Mouse (Mus musculus): ENCODE data around the gene Treh. TPM values are rescaled to one million over a fixed set of nuclear protein-coding genes. Genes with fewer than 3 reads are reported as not detected.
"Not testable (repeated sequence)": the region's sequence is repeated elsewhere in the genome, so short reads cannot be mapped to it uniquely, and the experiment has no call there.

Gene Treh
- total RNA-seq (2021), result under 1 TPM in 1 of 2 experiments, not detected in 1; 0.18 TPM
- long read RNA-seq, experiment 1, result 0 reads
- long read RNA-seq, experiment 2, result 0 reads

DNA sequence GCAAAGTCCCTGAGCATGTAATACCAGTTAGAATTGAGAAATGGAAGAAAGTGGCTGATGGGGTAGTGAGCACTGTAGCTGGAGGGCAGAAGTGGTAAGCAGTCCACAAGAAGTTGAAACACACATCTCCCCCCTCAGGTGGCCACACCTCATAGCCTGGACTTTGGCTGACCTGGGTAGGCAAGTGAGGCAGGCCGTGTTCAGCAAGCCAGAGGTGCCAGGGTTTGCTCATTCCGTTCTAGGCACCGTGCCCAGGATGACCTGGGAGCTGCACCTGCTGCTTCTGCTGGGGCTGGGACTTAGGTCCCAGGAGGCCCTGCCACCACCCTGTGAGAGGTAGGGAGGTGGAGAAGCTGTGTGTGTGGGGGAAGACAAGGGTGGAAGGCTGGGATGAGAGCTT, at the start of gene Treh:
Gene Treh, plus strand, starts transcription at position 229 of the 400 bp plus-strand sequence.
- TF ChIP-seq CTCF (conservative IDR thresholded peaks at IDR 0.05), result no peak
- no peak for DNase-seq (ENCODE audit: low spot score in 2 of 2)
- no peak within 1 kb of the TSS for H3K4me3 ChIP-seq
- no peak within 1 kb of the TSS for H3K27ac ChIP-seq

DNA sequence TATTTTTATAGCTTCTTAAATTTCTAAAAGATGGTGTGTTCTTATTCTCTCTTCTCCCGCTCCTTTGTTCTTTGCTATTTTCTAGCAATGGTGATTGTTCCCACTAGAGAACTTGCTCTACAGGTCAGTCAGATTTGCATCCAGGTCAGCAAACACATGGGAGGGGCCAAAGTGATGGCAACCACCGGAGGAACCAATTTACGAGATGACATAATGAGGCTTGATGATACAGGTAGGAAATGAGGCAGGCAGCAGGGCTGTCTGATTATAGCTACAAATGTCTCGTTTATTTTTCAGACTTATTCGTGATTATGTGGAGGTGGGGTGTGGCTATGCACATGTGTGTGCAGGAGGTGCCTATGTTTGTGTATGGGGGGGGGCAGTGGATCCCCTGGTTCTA, 48.6 kb upstream of the Treh start:
- Histone ChIP-seq H3K4me3 (no peak overlapping the region), H3K27ac (no peak overlapping the region)
- DNase-seq (ENCODE audit: low spot score in 2 of 2), result no peak
- TF ChIP-seq CTCF (conservative IDR thresholded peaks at IDR 0.05), result no peak

DNA sequence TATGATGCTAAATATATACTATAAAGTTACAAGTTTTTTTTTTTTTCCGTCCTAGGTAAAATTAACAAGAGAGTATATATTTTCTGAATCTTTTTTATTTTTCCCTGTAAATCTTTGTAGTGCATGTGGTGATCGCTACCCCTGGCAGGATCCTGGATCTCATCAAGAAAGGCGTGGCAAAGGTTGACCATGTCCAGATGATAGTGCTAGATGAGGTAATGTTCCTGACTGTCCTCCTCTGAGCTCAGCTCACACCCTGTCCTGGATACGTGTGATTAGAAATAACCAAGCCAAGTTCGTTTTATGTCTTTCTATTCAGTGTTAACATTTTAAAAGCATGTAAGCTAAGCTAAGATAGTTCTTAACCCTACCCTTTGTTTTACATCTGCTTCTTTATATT, 46.8 kb upstream of the Treh start:
- no peak for DNase-seq (ENCODE audit: low spot score in 2 of 2)
- Histone ChIP-seq H3K27ac (no peak overlapping the region), H3K4me3 (no peak overlapping the region)
- no peak for TF ChIP-seq CTCF (conservative IDR thresholded peaks at IDR 0.05)

- no peak overlapping the region for H3K4me3 ChIP-seq
- peak in 1 of 2 experiments; percentile 43 for DNase-seq (ENCODE audit: low spot score in 2 of 2)
- peak; percentile 57 for TF ChIP-seq CTCF (conservative IDR thresholded peaks at IDR 0.05)
- H3K27ac ChIP-seq, result no peak overlapping the region
Measured at GRCm38 (mm10) chr9:44637551-44638169, 35.4 kb upstream of the Treh start.

DNA sequence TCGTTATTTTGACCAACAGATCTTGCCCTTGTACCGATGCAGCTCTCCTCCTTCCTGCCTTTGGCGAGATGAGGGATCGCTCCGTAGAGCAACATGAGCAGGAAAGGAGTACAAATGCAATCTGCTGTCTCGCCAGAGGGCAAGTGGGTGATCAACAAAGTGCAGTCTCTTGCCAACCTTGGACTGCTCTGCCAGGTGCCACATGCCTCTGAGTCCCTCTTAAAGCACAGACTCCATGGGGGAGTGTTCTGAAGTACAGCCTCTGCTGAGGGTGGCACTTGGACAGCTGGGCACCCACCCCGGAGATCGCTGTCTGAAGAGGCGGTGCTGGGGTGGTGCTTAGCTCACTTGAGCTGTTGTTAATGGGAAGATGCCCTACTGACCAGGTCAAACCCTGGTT, 34.3 kb upstream of the Treh start:
- H3K4me3 ChIP-seq; H3K27ac ChIP-seq; DNase-seq (ENCODE audit: low spot score in 2 of 2): not testable (repeated sequence)

- not testable (repeated sequence) for H3K4me3 ChIP-seq; DNase-seq (ENCODE audit: low spot score in 2 of 2); H3K27ac ChIP-seq
Measured at GRCm38 (mm10) chr9:44640028-44640427, 33.0 kb upstream of the Treh start.

GRCm38 (mm10) chr9:44640646-44641357, 32.2 kb upstream of the Treh start:
- no peak; the same call in 1 of the 2 replicates for TF ChIP-seq CTCF (conservative IDR thresholded peaks at IDR 0.05)
- H3K27ac ChIP-seq, result no peak overlapping the region
- no peak for DNase-seq (ENCODE audit: low spot score in 2 of 2)
- no peak overlapping the region for H3K4me3 ChIP-seq

- no peak for DNase-seq (ENCODE audit: low spot score in 2 of 2)
- Histone ChIP-seq H3K27ac (no peak overlapping the region), H3K4me3 (no peak overlapping the region)
- TF ChIP-seq CTCF (conservative IDR thresholded peaks at IDR 0.05), result no peak
Measured at GRCm38 (mm10) chr9:44641616-44642015, 31.4 kb upstream of the Treh start.

DNA sequence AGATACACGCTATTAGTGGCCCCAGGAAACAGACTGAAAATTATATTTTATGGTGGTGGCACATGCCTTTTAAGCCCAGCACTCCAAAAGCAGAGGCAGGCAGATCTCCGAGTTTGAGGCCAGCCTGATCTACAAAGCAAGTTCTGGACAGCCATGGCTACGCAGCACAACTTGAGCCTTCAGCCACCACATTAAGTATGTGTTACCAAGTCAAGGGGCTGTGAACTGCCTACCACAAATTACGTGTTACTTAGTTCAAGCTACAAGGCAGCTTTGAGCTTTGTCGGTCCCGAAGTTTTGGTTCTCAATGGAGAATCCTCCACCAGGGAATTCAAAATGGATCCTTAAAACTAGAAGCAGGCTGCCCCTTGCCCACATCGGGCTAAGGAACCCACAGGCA, 29.9 kb upstream of the Treh start:
- no peak overlapping the region for H3K4me3 ChIP-seq
- H3K27ac ChIP-seq, result no peak overlapping the region
- DNase-seq (ENCODE audit: low spot score in 2 of 2), result no peak
- TF ChIP-seq CTCF (conservative IDR thresholded peaks at IDR 0.05), result no peak

DNA sequence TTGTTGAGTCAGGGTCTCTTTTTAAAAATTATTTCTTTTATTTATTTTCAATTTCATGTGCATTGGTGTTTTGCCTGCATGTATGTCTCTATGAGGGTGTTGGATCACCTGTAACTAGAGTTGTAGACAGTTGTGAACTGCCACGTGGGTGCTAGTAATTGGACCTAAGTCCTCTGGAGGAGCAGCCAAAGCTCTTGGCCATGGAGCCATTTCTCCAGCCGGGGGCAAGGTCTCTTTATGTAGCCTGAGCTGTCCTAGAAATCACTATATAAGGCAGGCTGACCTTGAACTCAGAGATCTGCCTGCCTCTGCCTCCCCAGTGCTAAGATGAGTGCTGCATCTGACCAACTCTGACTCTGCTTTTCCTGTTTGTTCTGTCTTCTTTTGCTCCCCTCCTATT, 28.8 kb upstream of the Treh start:
- DNase-seq (ENCODE audit: low spot score in 2 of 2), result no peak
- H3K27ac ChIP-seq, result no peak overlapping the region
- TF ChIP-seq CTCF (conservative IDR thresholded peaks at IDR 0.05), result no peak
- H3K4me3 ChIP-seq, result no peak overlapping the region

DNA sequence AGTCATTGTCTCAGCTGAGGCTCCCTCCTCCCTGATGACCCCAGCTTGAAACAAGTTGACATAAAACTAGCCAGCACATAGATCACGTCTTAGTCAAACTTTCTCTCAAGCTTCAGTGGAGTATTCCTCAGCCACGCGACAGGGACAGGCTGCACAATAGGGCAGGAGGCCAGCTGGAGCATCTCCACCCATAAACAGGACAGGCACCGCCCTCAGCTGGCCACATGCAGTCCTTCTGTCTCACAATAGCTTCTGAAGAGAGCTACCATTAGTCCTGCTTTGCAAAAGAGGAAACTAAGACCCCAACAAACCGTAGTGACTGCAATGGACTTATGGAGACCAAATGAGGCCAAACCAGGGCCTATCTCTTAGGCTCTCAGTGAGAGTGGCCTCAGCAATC, 27.6 kb upstream of the Treh start:
- no peak for DNase-seq (ENCODE audit: low spot score in 2 of 2)
- H3K27ac ChIP-seq, result no peak overlapping the region
- no peak overlapping the region for H3K4me3 ChIP-seq
- peak; percentile 32 for TF ChIP-seq CTCF (conservative IDR thresholded peaks at IDR 0.05)

GRCm38 (mm10) chr9:44645924-44646323, 27.1 kb upstream of the Treh start:
- DNase-seq (ENCODE audit: low spot score in 2 of 2), result no peak
- no peak overlapping the region for H3K27ac ChIP-seq
- H3K4me3 ChIP-seq, result no peak overlapping the region
- TF ChIP-seq CTCF (conservative IDR thresholded peaks at IDR 0.05), result no peak

DNA sequence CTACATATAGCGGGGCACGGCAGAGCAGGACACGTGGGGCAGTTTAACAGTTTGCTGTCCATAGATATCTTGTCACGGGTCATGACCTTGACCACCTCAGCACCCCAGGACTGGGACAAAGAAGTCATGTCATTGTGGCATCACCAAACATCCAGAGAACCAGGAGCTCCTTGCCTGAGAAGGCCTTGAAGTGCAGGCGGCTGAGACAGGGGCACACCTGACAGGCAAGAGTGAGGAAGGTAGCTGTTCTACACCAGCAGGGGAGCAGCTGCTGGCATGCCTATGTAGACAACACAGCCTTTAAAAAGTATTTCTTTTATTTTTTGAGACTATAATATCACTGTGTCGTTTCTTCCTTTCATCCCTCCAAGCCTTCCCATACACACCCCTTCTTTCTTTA, 26.7 kb upstream of the Treh start:
- no peak overlapping the region for H3K27ac ChIP-seq
- no peak for TF ChIP-seq CTCF (conservative IDR thresholded peaks at IDR 0.05)
- H3K4me3 ChIP-seq, result no peak overlapping the region
- DNase-seq (ENCODE audit: low spot score in 2 of 2), result no peak

- TF ChIP-seq CTCF (conservative IDR thresholded peaks at IDR 0.05), result no peak
- DNase-seq (ENCODE audit: low spot score in 2 of 2), result no peak
- no peak overlapping the region for H3K27ac ChIP-seq
Measured at GRCm38 (mm10) chr9:44647026-44647425, 26.0 kb upstream of the Treh start.

More at GRCm38 (mm10) chr9:44647026-44647425, 26.0 kb upstream of the Treh start:
- H3K4me3 ChIP-seq, result no peak overlapping the region

Data from layer of hippocampus, adult 2 months (tissue).